Mouse (Mus musculus) bone marrow macrophage, adult 2 months (primary cell): ENCODE data around the gene C9orf72.

ENCODE experiments used
- CTCF ChIP-seq: IDR thresholded peaks from 2 replicates; pipeline ENCODE4 v1.5.1; 2012; ENCODE audit warnings: low read depth, mild to moderate bottlenecking, low read length, moderate library complexity
- POLR2A ChIP-seq: IDR thresholded peaks from 2 replicates; pipeline ENCODE4 v1.6.1; 2012; ENCODE audit warnings: mild to moderate bottlenecking, low read depth, low read length, borderline replicate concordance

DNA sequence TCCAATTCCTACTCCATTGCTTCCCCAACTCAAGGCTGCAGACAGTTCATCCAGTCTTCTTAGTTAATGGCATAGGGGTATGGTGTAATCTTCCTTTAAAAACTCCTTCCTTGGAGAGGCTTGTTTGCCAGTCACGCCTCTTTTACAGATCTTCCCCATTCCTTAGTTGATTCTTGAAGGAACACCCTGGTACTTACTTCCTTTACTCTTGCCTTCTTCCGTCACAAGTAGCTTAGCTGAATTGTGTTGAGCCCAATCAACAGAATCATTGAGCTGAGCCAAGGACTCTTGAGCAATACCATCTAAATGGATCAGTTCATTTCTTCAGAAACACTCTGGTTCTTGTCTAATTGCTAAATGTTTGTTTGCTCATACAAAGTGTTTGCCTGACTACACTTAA lies 60.7 kb downstream of the C9orf72 start:
- TF ChIP-seq POLR2A, result no peak
- TF ChIP-seq CTCF, result no peak
